Mouse (Mus musculus): ENCODE measurements around the gene Dbf4.

DNA sequence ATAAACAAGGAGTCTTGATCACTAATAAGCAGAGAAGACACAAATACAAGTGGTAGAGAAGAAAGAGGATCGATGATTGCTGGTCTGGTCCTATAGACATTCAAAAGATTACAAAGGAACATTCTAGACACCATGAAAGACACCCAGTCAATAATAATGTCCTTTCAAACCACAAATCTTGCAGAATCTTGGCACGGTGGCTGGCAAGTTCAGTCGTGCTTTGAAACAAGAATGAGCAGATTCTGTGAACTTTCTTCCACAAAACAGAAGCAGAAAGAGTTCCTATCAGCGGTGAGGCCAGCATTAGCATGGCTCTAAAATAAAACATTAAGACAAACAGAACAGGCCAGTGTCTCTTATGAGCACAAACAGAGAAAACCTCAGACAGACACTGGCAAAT lies 49.1 kb downstream of the Dbf4 start:
- TF ChIP-seq CTCF (IDR thresholded peaks at IDR 0.05; ENCODE audit: insufficient read depth, low read length) = no peak
- TF ChIP-seq POLR2A (IDR thresholded peaks at IDR 0.05; ENCODE audit: borderline replicate concordance, extremely low read depth, low read depth, low read length) = no peak

Data from lung, adult 2 months (tissue).